Mouse (Mus musculus): Measurements from ENCODE around the gene Mindy4. TPM values are rescaled to one million over a fixed set of nuclear protein-coding genes. Genes with fewer than 3 reads are reported as not detected.

Gene Mindy4
- total RNA-seq, 4 experiments from 2014 or later: 3.7 to 6.6 (median 4.6) TPM

GRCm38 (mm10) chr6:55338934-55339825 is 136.0 kb downstream of the Mindy4 start:
- no peak for DNase-seq (ENCODE audit: low spot score)

- no peak for DNase-seq (ENCODE audit: low spot score)
Measured at GRCm38 (mm10) chr6:55341688-55342087, 138.5 kb downstream of the Mindy4 start.

GRCm38 (mm10) chr6:55342328-55342727 is 139.1 kb downstream of the Mindy4 start:
- DNase-seq (ENCODE audit: low spot score): no peak

- DNase-seq (ENCODE audit: low spot score): no peak
Measured at GRCm38 (mm10) chr6:55343446-55343845, 140.3 kb downstream of the Mindy4 start.

GRCm38 (mm10) chr6:55344291-55345016 is 141.3 kb downstream of the Mindy4 start:
- no peak for DNase-seq (ENCODE audit: low spot score)

GRCm38 (mm10) chr6:55345264-55345663 is 142.1 kb downstream of the Mindy4 start:
- no peak for DNase-seq (ENCODE audit: low spot score)

- no peak for DNase-seq (ENCODE audit: low spot score)
Measured at GRCm38 (mm10) chr6:55346491-55346890, 143.3 kb downstream of the Mindy4 start.

- DNase-seq (ENCODE audit: low spot score): no peak
Measured at GRCm38 (mm10) chr6:55347711-55348571, 144.8 kb downstream of the Mindy4 start.

DNA sequence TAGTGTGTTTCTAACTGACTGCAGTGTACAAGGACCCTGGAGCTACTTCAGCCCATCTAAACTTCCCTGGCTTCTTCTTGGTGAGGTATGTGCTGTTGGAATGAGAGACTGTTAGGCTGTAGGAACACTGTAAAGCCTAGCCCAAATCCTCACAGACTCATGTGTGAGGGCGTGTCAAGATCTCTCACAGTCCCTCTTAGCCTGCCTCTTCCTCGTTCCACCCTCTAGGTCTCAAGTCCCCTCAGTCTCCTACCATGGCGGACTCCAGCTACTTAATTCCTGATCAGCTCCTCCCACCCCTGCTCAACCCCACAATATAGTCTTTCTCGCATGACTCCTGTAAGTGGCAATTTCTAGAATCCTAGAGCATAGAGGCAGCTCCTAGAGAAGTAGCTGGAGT is 146.0 kb downstream of the Mindy4 start:
- no peak for DNase-seq (ENCODE audit: low spot score)

DNA sequence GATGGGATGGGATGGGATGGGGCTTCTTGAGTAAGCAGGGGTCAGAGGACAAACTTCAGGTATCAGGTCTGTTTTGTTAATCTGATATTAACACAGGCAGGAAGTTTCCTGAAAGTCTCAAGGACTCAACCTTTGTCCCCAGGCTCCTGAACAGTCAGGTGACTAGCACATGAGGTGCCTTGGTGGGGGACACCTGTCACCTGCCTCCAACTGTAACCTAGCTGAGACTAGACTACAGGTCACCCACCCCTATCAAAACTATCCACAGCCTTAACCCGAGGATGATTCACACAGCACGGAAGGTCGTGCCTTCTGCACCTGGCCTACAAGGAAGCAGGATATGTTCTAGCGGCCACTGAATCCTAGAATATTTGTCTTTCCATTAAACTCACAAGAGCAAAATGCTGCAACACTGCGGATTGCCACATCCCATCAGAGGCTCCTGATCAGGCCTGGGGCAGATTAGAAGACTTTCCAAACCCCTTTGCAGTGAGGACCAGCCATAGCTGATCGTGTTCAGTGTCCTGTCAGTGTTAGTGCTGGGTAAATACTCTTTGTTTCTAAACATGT is 147.3 kb downstream of the Mindy4 start:
- no peak for DNase-seq (ENCODE audit: low spot score)

DNA sequence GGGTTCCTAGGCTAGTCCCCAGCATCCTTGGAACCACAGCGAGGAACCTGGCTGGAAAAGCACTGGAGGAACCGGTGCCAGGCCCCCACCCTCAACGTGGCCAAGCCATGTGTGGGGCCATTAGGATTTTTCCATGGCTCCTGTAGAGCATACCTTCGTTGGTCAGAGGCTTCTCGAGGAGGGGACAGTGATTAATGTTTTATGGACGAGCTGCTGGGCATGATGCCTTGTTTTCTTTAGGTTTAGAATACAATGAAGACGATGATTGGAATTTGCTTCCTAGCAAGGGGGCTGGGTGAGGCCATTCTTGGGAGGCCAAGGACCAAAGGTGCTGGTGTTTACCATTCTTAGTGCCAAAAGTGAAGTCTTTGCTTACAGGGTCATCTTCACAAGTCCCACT is 148.5 kb downstream of the Mindy4 start:
- DNase-seq (ENCODE audit: low spot score): no peak

GRCm38 (mm10) chr6:55353711-55354445 is 150.7 kb downstream of the Mindy4 start:
- DNase-seq (ENCODE audit: low spot score): no peak

- no peak for DNase-seq (ENCODE audit: low spot score)
Measured at GRCm38 (mm10) chr6:55354456-55355117, 151.4 kb downstream of the Mindy4 start.

DNA sequence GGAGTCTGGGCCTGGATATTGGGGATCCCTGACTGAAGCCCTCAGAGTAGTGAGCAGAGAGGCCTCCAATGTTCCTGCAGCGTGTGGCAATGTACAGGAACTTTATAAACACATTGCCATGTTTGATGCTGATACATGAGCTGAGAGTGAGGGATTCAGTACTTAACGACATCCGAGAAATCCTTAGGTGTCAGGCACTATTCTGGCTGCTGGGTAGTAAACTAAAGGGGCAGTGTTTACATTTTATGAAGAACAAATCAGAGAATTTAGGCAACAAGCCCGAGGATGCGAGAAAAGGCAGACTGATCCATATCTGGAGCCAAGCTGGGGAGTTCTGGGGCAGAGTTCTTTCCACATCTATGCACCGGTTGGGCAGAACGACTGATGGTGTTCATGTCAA is 152.4 kb downstream of the Mindy4 start:
- no peak for DNase-seq (ENCODE audit: low spot score)

- DNase-seq (ENCODE audit: low spot score): no peak
Measured at GRCm38 (mm10) chr6:55356017-55356703, 153.0 kb downstream of the Mindy4 start.

- DNase-seq (ENCODE audit: low spot score): no peak
Measured at GRCm38 (mm10) chr6:55356976-55357635, 153.9 kb downstream of the Mindy4 start.

GRCm38 (mm10) chr6:55357636-55358031 is 154.5 kb downstream of the Mindy4 start:
- no peak for DNase-seq (ENCODE audit: low spot score)

- DNase-seq (ENCODE audit: low spot score): no peak
Measured at GRCm38 (mm10) chr6:55358731-55359143, 155.6 kb downstream of the Mindy4 start.

DNA sequence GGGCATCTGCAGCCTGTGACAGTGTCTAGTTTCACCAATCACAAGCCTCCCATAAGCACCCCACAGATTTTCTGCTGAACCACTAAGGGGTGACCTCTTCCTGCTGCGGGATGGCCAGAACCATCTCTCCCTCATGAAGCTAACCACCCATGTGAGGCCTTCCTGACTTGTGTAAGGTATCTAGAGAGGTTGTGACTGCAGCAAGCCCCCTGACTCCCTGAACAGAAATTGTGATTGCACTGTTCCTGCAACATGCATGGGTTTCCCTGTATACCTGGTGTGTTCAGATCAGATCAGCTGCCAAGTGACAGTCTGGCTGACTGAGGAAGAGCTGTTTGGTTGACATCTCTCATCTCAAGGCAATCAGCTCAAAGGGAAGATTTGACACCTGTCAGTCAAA is 159.5 kb downstream of the Mindy4 start:
- no peak for DNase-seq (ENCODE audit: low spot score)

Data from heart, adult 8-10 months (tissue).